Mouse (Mus musculus) neutrophil, adult 83 days (primary cell): ENCODE measurements around the gene Gmfb. TPM values are rescaled to one million over a fixed set of nuclear protein-coding genes. Genes with fewer than 3 reads are reported as not detected.

Experiments used
- total RNA-seq, 2 experiments: library from RNA; stranded (reverse); gene quantifications; one replicate each; pipeline ENCODE4 v1.2.4; 2023

Gmfb gene
- 10 to 100 TPM; 62.9 to 69.8 TPM for total RNA-seq

DNA sequence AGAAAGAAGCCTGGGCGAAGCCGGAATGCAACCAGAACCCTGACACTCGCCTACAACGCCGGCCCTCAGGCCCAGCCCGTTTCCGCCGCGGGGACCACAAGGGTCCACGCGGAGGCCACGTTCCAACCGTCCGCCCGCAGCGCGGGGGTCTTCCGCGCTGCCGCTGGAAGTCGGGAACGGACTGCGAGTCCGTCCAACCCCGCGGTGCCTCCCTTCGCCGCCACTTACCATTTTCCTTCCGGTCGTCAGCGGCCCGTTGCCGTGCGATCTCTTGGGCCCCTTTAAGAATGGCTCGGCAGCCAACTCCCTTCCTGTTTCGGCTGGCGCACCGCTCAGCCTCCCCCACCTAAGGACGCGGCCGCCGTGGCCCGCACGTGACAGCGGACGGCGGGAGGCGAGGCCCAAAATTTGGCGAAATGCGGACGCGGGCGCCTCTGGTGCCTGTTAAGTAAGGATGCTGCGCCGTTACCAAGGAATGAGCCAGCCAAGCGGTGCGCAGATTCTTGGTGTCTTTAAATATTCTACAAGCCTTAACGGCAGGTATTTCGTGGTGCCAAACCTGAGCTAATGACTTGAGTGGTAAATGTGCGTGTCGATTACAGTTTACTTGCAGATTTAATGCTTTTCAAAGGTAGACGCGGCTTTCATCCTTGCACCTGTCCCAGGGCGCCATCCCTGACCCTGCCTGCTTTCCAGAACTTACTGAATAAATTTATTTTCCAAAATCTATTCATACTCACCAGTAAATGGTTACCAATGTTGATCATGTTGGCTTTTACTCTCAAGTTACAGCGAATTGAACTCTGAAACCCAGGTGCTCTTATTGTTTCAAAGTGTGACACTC is at the start of gene Gmfb:
Gene Gmfb (minus strand): TSS at position 370 of the 844 bp plus-strand sequence.

DNA sequence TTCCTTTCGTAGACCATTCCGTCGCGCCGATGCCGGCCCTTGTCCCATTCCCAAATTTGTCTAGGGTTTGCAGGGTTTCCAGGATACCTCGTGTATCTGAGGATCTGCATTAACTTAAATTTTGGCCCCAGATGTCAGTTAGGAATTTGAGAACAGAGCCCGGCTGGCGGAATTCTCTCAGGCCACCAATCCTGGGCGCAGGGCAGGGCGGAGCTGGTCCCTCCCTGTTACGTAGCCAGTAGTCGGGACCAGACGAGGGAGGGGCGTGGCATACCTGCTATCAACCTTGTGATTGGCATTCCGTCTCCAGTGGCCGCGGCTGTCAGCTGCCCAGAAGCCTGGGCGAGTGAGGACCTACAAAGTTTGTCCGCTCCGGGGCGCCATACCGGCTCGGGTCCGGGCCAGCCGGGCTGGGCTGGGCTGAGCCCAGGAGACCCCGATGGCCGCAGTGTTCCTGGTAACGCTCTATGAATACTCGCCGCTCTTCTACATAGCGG is 9.8 kb upstream of the Gmfb start, which contains the start of gene Cgrrf1:
Gene Cgrrf1 (plus strand): TSS at position 289 of the 497 bp plus-strand sequence.

DNA sequence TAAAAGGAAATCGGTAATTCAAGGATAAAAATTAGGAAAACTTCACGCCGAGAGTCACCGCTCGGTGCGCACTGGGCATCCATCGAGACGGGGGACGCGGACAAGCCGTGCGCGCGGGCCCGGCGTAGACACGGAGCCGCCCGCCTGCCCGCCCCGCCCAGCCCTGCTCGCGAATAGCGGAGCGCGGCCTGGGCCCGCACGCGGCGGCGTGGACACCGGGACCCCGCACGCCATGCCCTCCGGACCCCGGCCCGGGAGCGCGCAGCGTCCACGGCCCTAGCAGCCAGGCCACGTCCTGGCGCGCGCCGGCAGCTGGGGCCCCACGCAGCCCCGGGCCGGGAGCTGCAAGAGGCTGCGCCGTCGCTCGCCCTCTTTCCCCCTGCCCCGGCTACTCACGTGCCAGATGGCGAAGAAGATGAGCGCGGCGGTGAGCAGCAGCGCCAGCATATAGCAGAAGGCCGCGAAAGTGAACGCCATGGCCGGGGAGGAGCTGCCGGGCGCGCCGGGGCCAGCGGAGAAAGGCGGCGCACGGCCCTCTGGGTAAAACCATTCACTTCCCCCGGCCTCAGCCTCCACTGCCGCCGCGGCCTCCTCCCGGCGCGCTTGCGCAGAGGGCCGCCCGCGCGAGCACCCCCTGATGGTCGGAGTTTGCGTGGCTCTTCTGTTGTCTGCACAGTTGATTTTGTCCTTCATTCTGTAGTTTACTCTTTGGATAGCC is 34.1 kb downstream of the Gmfb start, which contains the start of gene Cnih1:
Gene Cnih1 (minus strand): TSS at position 625 of the 718 bp plus-strand sequence.

DNA sequence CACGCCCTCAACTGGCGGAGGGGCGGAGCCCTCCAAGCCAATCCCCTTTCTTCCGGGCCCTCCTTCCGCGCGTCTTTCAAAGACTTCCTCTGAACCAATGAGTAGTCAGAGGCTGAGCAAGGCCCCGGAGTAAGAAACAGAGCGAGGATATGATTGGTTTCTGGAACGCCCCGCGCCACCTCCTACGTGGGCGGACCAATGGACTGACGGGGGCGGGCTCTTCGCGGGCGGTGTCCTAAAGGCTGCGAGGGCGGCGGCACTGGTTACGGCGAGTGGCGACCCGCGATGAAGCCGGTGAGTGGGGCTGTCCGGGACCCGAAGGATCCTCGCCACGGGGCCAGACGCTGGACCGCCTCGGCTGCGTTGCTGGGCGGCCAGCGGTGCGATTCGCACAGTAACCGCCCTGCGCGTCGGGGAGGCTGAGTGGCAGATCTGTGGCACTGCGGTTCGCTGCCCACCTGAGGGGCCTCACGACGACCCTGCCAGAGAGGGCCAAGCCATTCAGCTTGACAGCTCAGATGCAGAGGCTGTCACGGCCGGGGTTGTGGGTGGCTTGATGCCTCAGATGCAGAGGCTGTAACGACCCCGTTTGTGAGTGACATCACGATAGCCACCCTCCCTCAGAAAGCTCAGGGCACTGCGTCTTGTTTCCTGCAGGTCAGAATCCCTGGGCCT is 61.5 kb downstream of the Gmfb start, which contains the start of gene Cdkn3:
Gene Cdkn3 (plus strand): TSS at position 187 of the 675 bp plus-strand sequence.

Other genes with a start within 250 kb of the Gmfb start
- 10 to 100 TPM; 49.0 to 51.4 TPM for gene Cdkn3, start 61.7 kb downstream of the Gmfb start, total RNA-seq
- gene Cnih1, start 33.8 kb downstream of the Gmfb start, total RNA-seq: 10 to 100 TPM; 24.2 to 27.7 TPM
- gene Cgrrf1, start 9.9 kb upstream of the Gmfb start, total RNA-seq: 10 to 100 TPM; 20.0 to 25.4 TPM
- 1 to 10 TPM in 1 of 2 experiments, under 1 TPM in 1; 0.60 to 1.2 TPM for gene Samd4, start 60.6 kb upstream of the Gmfb start, total RNA-seq